Mouse (Mus musculus): ENCODE data around the gene Kcnh7.

- no peak for TF ChIP-seq CTCF (IDR thresholded peaks at IDR 0.05; ENCODE audit: low read depth, low read length)
- TF ChIP-seq POLR2A (IDR thresholded peaks at IDR 0.05; ENCODE audit: borderline replicate concordance, low read depth, low read length), result no peak
Observed at GRCm38 (mm10) chr2:62706313-62706712, 477.8 kb downstream of the Kcnh7 start.

Measured in bone marrow macrophage, adult 2 months (primary cell).